Mouse (Mus musculus): Measurements from ENCODE around the gene Usp12. TPM values are rescaled to one million over a fixed set of nuclear protein-coding genes. Genes with fewer than 3 reads are reported as not detected.

Usp12 gene
- polyA plus RNA-seq, 1 experiment from 2014 or later, result 12.1 TPM

DNA sequence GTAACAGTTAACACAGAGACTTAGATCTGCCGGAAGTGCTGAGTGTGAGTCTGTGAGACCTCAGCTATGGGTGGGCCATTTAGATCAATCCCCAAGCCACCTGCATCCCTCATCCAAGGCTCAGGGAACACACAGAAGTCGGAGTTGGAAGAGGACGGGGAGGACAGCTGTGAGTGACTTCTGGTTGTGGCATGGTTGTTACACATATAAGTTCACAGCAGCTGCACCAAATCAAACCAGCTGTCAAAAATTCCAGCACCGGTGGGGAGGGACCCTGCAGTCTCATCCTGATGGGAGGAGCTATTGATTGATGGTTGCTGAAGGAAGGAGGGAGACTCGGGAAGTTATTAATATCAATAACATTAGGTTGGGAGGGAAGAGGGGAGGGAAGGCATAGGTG, 99.3 kb downstream of the Usp12 start:
- H3K4me1 ChIP-seq (replicated peaks; ENCODE audit: control insufficient read depth, insufficient read depth, low read length), result no peaks in the 10 kb centered on the region
- no peaks in the 10 kb centered on the region for H3K27me3 ChIP-seq (ENCODE audit: control insufficient read depth, insufficient read depth, low read length)
- no peak overlapping the region for H3K27ac ChIP-seq
- no peak overlapping the region for H3K4me2 ChIP-seq (replicated peaks)
- ATAC-seq (ENCODE audit: low FRiP score) (no peak), DNase-seq (ENCODE audit: low spot score) (no peak)
- H3K4me3 ChIP-seq (replicated peaks; ENCODE audit: low read length), result no peak overlapping the region
- WGBS, result 78% methylated on average over 5 of the region's 5 CpGs
- no peak overlapping the region for H3K9ac ChIP-seq
- no peaks in the 10 kb centered on the region for H3K36me3 ChIP-seq (replicated peaks; ENCODE audit: control insufficient read depth, insufficient read depth)
- no peaks in the 10 kb centered on the region for H3K9me3 ChIP-seq (ENCODE audit: control insufficient read depth, low read length)

DNA sequence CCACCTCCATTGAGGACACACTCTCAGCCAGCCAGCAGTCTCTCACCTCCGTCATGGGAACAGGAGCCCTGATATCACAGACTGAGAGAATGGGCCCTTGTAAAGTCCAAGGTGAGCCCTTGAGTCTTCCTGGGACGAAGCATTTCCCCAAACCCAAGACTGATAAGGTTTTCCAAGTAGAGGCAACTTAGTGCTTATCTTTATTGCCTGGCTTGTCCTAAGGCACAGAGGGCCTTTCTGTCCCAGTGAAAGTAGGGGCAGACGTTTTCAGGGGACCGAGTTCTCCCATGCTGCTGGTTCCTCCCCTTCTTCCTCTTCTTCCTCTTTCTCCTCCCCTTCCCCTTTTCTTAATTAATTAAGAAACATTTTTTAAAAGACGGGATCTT, 101.8 kb downstream of the Usp12 start:
- H3K4me2 ChIP-seq (replicated peaks), result no peak overlapping the region
- no peak overlapping the region for H3K9ac ChIP-seq
- no peak overlapping the region for H3K27ac ChIP-seq
- ATAC-seq (ENCODE audit: low FRiP score), result no peak
- H3K27me3 ChIP-seq (ENCODE audit: control insufficient read depth, insufficient read depth, low read length), result no peaks in the 10 kb centered on the region
- WGBS, result 83% methylated on average over 5 of the region's 5 CpGs
- no peak for DNase-seq (ENCODE audit: low spot score)
- H3K4me1 ChIP-seq (replicated peaks; ENCODE audit: control insufficient read depth, insufficient read depth, low read length), result no peaks in the 10 kb centered on the region
- no peaks in the 10 kb centered on the region for H3K36me3 ChIP-seq (replicated peaks; ENCODE audit: control insufficient read depth, insufficient read depth)
- H3K9me3 ChIP-seq (ENCODE audit: control insufficient read depth, low read length), result no peaks in the 10 kb centered on the region
- no peak overlapping the region for H3K4me3 ChIP-seq (replicated peaks; ENCODE audit: low read length)

DNA sequence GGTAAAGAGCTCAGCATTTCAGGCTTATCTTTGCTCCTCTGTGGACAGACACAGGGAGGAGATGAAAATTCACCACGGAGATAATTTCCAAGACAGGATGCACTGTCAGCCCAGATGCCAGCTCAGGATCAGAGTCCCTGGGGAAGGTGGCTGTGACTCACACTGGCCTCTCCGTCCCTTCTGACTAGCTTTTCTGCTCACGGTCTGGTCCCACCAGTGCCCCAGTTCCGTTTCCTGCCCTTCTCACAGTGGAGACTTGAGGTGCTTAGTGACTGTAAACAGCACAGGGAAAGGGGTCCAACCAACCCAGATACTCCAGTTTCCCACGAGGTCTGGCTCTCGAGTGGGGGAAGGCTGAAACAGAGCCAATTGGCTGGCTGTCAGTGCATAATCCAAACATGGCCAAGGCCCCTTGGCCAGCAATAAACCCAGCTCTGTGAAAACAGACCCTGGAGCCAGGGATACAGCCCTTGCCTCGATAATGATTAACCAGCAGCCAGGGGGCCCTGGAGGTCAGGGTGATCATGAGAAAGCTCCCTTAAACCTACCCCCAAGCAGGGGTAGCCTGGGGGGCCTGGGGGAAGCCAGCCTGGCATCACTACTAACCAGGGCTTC, 102.3 kb downstream of the Usp12 start:
- Histone ChIP-seq H3K27ac (no peak overlapping the region), H3K9ac (no peak overlapping the region), H3K4me1 (replicated peaks; ENCODE audit: control insufficient read depth, insufficient read depth, low read length) (no peaks in the 10 kb centered on the region), H3K27me3 (ENCODE audit: control insufficient read depth, insufficient read depth, low read length) (no peaks in the 10 kb centered on the region), H3K4me2 (replicated peaks) (no peak overlapping the region), H3K4me3 (replicated peaks; ENCODE audit: low read length) (no peak overlapping the region), H3K9me3 (ENCODE audit: control insufficient read depth, low read length) (no peaks in the 10 kb centered on the region), H3K36me3 (replicated peaks; ENCODE audit: control insufficient read depth, insufficient read depth) (no peaks in the 10 kb centered on the region)
- DNase-seq (ENCODE audit: low spot score) (no peak), ATAC-seq (ENCODE audit: low FRiP score) (no peak)
- 29% methylated on average over 7 of the region's 7 CpGs for WGBS

DNA sequence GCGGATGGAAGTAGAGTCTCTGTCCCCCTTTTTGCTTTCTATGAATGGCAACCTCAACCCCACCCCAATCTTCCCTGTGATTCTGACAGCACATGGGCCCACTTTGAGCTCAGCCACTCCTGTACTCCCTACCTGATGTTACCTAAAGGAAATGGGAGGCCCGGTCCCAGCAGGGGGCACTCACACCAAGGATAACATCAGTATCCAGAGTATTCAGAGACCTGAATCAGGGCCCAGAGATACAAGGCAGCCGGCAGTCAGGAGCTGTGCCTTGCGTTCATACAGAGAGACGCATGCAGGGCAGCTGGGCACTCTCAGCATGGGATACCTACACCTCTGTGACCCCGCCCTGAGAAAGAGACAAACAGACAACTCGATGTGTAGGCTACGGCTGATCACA, 103.1 kb downstream of the Usp12 start:
- DNase-seq (ENCODE audit: low spot score) (no peak), ATAC-seq (ENCODE audit: low FRiP score) (no peak)
- WGBS, result 72% methylated on average over 8 of the region's 8 CpGs
- Histone ChIP-seq H3K4me3 (replicated peaks; ENCODE audit: low read length) (no peak overlapping the region), H3K4me2 (replicated peaks) (no peak overlapping the region), H3K4me1 (replicated peaks; ENCODE audit: control insufficient read depth, insufficient read depth, low read length) (no peaks in the 10 kb centered on the region), H3K9ac (no peak overlapping the region), H3K9me3 (ENCODE audit: control insufficient read depth, low read length) (no peaks in the 10 kb centered on the region), H3K27me3 (ENCODE audit: control insufficient read depth, insufficient read depth, low read length) (no peaks in the 10 kb centered on the region), H3K27ac (no peak overlapping the region), H3K36me3 (replicated peaks; ENCODE audit: control insufficient read depth, insufficient read depth) (no peaks in the 10 kb centered on the region)

DNA sequence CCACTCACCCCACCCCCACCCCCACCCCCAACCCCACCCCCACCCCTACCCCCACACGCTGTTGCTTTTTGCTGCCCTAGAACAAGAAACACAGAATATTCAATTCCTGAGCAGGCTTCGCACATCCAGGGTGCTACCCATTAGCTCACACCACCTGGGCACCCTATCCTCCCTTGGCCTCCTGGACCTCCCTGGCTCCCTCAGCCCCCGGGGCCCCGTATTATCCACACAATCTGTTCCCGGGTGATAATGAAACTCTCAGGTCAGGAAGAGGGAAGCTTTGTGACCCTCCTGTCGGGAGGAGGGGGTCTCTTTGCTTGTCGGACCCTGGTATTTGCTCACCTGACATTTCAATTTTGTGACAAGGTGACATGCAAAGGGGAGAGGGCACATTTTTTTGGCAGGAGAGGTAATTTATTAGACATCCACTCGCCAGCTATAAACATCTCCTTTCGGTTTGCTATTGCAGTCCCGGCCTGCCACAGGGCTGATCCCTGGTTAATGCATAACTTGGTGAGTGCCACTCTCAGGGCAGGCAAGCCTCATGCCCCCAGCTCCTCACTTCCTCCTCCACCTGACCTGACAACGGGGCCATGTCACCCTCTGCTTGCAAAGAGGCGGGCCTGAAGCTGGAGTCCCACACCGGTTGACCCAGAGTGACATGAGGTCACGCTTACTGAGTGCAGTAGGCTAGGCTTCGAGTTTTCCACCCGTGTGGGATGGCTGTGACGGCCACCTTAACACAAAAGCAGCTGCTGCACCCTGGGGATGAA, 107.1 kb downstream of the Usp12 start:
- ATAC-seq (ENCODE audit: low FRiP score) (no peak), DNase-seq (ENCODE audit: low spot score) (no peak)
- Histone ChIP-seq H3K4me2 (replicated peaks) (no peak overlapping the region), H3K9ac (no peak overlapping the region), H3K9me3 (ENCODE audit: control insufficient read depth, low read length) (no peaks in the 10 kb centered on the region), H3K4me1 (replicated peaks; ENCODE audit: control insufficient read depth, insufficient read depth, low read length) (0 out of 2 replicates have a peak, but pooled peaks cover 6% of the 10 kb centered on the region), H3K4me3 (replicated peaks; ENCODE audit: low read length) (no peak overlapping the region), H3K27ac (no peak overlapping the region), H3K36me3 (replicated peaks; ENCODE audit: control insufficient read depth, insufficient read depth) (no peaks in the 10 kb centered on the region), H3K27me3 (ENCODE audit: control insufficient read depth, insufficient read depth, low read length) (no peaks in the 10 kb centered on the region)
- WGBS, result 44% methylated on average over 16 of the region's 17 CpGs

DNA sequence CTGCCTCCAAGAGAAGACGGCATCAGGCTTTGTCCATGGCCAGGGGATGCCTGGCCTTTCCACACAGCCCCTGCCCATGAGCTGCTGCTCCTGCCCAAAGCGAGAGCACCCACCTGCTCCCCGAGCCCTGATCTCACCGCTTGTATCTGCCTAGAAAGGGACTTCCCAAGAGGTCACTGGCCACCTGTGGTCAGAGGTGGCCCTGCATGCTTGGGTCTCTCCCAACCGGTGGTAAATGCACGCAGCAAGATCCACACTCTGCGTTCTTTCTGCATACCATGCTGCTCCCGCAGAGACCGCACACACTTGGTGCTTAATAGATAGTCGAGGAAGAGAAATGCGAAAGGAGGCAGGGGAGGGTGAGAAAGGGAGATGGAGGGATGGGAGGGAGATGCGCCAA, 107.9 kb downstream of the Usp12 start:
- Histone ChIP-seq H3K9ac (no peak overlapping the region), H3K27me3 (ENCODE audit: control insufficient read depth, insufficient read depth, low read length) (no peaks in the 10 kb centered on the region), H3K4me1 (replicated peaks; ENCODE audit: control insufficient read depth, insufficient read depth, low read length) (0 out of 2 replicates have a peak, but pooled peaks cover 6% of the 10 kb centered on the region), H3K4me2 (replicated peaks) (no peak overlapping the region), H3K36me3 (replicated peaks; ENCODE audit: control insufficient read depth, insufficient read depth) (no peaks in the 10 kb centered on the region), H3K4me3 (replicated peaks; ENCODE audit: low read length) (no peak overlapping the region), H3K9me3 (ENCODE audit: control insufficient read depth, low read length) (no peaks in the 10 kb centered on the region), H3K27ac (no peak overlapping the region)
- ATAC-seq (ENCODE audit: low FRiP score), result no peak
- no peak for DNase-seq (ENCODE audit: low spot score)
- 83% methylated on average over 12 of the region's 12 CpGs for WGBS

Other genes with a start within 250 kb of the Usp12 start
- not detected in 2 replicates for gene Gm3415, start 238.9 kb downstream of the Usp12 start, polyA plus RNA-seq (2014; fragmentation: Nextera tagmentation; extraction: Ambion mirVana)
- gene Gpr12, start 209.8 kb downstream of the Usp12 start, polyA plus RNA-seq (2014; fragmentation: Nextera tagmentation; extraction: Ambion mirVana), result 17.5 and 27.3 TPM in 2 replicates
- gene Rpl21, start 37.9 kb upstream of the Usp12 start, polyA plus RNA-seq (2014; fragmentation: Nextera tagmentation; extraction: Ambion mirVana), result 361 and 419 TPM in 2 replicates
- 7.6 and 8.0 TPM in 2 replicates for gene Rasl11a, start 50.1 kb upstream of the Usp12 start, polyA plus RNA-seq (2014; fragmentation: Nextera tagmentation; extraction: Ambion mirVana)
- gene Gtf3a, start 153.7 kb upstream of the Usp12 start, polyA plus RNA-seq (2014; fragmentation: Nextera tagmentation; extraction: Ambion mirVana), result 99.5 and 103 TPM in 2 replicates
- 27.4 and 28.5 TPM in 2 replicates for gene Mtif3, start 168.8 kb upstream of the Usp12 start, polyA plus RNA-seq (2014; fragmentation: Nextera tagmentation; extraction: Ambion mirVana)